Mouse (Mus musculus) lung, adult 2 months (tissue): ENCODE results near the gene Luzp1. TPM values are rescaled to one million over a fixed set of nuclear protein-coding genes. Genes with fewer than 3 reads are reported as not detected.

Experiments
- DNase-seq: peaks from one replicate; pipeline ENCODE4 v3.0.0; 2022
- H3K4me1 ChIP-seq: fragments of 200-500 bp; 2 replicates; pipeline ENCODE4 v1.6.1; 2011; ENCODE audit warnings: low read length; ENCODE audit not compliant: control insufficient read depth, insufficient read depth
- H3K4me3 ChIP-seq: fragments of 200-500 bp; replicated peaks from 2 replicates; pipeline ENCODE3; 2011; ENCODE audit warnings: low read depth, mild to moderate bottlenecking, control low read depth, low read length; ENCODE audit errors: extremely low read depth
- CTCF ChIP-seq: fragments of 200-500 bp; IDR thresholded peaks from 2 replicates; pipeline ENCODE4 v1.5.1; 2011; ENCODE audit warnings: mild to moderate bottlenecking, low read length, control low read depth; ENCODE audit not compliant: insufficient read depth
- POLR2A ChIP-seq: fragments of 200-500 bp; IDR thresholded peaks from 2 replicates; pipeline ENCODE4 v1.6.1; 2011; ENCODE audit warnings: low read depth, mild to moderate bottlenecking, control low read depth, low read length, borderline replicate concordance; ENCODE audit errors: extremely low read depth
- WGBS: fragments of 180-500 bp; shearing (Covaris S2); methylation state at CpG from one replicate; pipeline ENCODE4 v1.1.7; 2018; 5-methylcytosine and 5-hydroxymethylcytosine counted together
- polyA plus RNA-seq: library from polyadenylated mRNA; depleted of rRNA; stranded (reverse); fragments of >200 nt; gene quantifications from 2 replicates; pipeline ENCODE4 v1.2.3, GENCODE M21; 2012; rRNA removed

Gene Luzp1
- 12.5 and 15.7 TPM in 2 replicates for polyA plus RNA-seq

- peak; percentile 96 for DNase-seq
- WGBS, result 2% methylated on average over 36 of the region's 36 CpGs
- peaks cover 6% of the 10 kb centered on the region for H3K4me1 ChIP-seq
- no peak for TF ChIP-seq CTCF
- TF ChIP-seq POLR2A, result peak; percentile 77
- peak within 1 kb of the TSS; percentile 79 for H3K4me3 ChIP-seq
Observed at GRCm38 (mm10) chr4:136469371-136469903, at the start of gene Luzp1. Gene Luzp1, plus strand, starts transcription at chr4:136469761.

GRCm38 (mm10) chr4:136423224-136423623 is 46.3 kb upstream of the Luzp1 start, which contains the start of gene Htr1d:
Gene Htr1d, plus strand, starts transcription at chr4:136423524.
- no peak for DNase-seq
- WGBS, result 57% methylated on average over 9 of the region's 9 CpGs
- Histone ChIP-seq H3K4me3 (no peak within 1 kb of the TSS), H3K4me1 (peaks cover 3% of the 10 kb centered on the region; the same call in 1 of the 2 replicates)
- TF ChIP-seq POLR2A, result no peak
- TF ChIP-seq CTCF, result no peak

- Histone ChIP-seq H3K4me3 (peak overlapping the region; percentile 8), H3K4me1 (no peaks in the 10 kb centered on the region; the same call in 1 of the 2 replicates)
- TF ChIP-seq CTCF (no peak), POLR2A (no peak)
- DNase-seq, result peak; percentile 7
- WGBS, result 2% methylated on average over 66 of the region's 70 CpGs
Observed at GRCm38 (mm10) chr4:136424120-136424999, 45.2 kb upstream of the Luzp1 start.

GRCm38 (mm10) chr4:136425000-136425288 is 44.6 kb upstream of the Luzp1 start:
- TF ChIP-seq CTCF (0 out of 2 replicates have a peak, but pooled peaks have one; percentile 7), POLR2A (no peak)
- peak; percentile 35 for DNase-seq
- H3K4me3 ChIP-seq, result peak overlapping the region; percentile 8
- WGBS, result 4% methylated on average over 15 of the region's 15 CpGs
- H3K4me1 ChIP-seq, result no peaks in the 10 kb centered on the region; the same call in 1 of the 2 replicates

- no peak for DNase-seq
- 33% methylated on average over 9 of the region's 11 CpGs for WGBS
- TF ChIP-seq CTCF (no peak), POLR2A (no peak)
- H3K4me1 ChIP-seq, result no peaks in the 10 kb centered on the region
- H3K4me3 ChIP-seq, result no peak overlapping the region
Observed at GRCm38 (mm10) chr4:136430609-136431375, 38.8 kb upstream of the Luzp1 start.

- Histone ChIP-seq H3K4me3 (no peak overlapping the region), H3K4me1 (no peaks in the 10 kb centered on the region)
- TF ChIP-seq POLR2A, result no peak
- TF ChIP-seq CTCF, result peak; percentile 60
- DNase-seq, result peak; percentile 48
- 3% methylated on average over 3 of the region's 3 CpGs for WGBS
Observed at GRCm38 (mm10) chr4:136431376-136431693, 38.2 kb upstream of the Luzp1 start.

- TF ChIP-seq POLR2A, result no peak
- no peak for TF ChIP-seq CTCF
- no peak for DNase-seq
- Histone ChIP-seq H3K4me3 (no peak overlapping the region), H3K4me1 (no peaks in the 10 kb centered on the region)
- WGBS, result 69% methylated on average over 4 of the region's 4 CpGs
Observed at GRCm38 (mm10) chr4:136434029-136434428, 35.5 kb upstream of the Luzp1 start.

GRCm38 (mm10) chr4:136439106-136439505 is 30.5 kb upstream of the Luzp1 start:
- no peak for DNase-seq
- Histone ChIP-seq H3K4me3 (no peak overlapping the region), H3K4me1 (no peaks in the 10 kb centered on the region)
- no peak for TF ChIP-seq POLR2A
- no peak for TF ChIP-seq CTCF
- WGBS, result 49% methylated on average over 4 of the region's 4 CpGs

GRCm38 (mm10) chr4:136441354-136442043 is 28.1 kb upstream of the Luzp1 start:
- TF ChIP-seq CTCF (no peak), POLR2A (no peak)
- 65% methylated on average over 15 of the region's 15 CpGs for WGBS
- Histone ChIP-seq H3K4me1 (no peaks in the 10 kb centered on the region), H3K4me3 (no peak overlapping the region)
- DNase-seq, result no peak
